Mouse (Mus musculus): ENCODE data around the gene Arl15. TPM values are rescaled to one million over a fixed set of nuclear protein-coding genes. Genes with fewer than 3 reads are reported as not detected.

The Arl15 gene
- polyA plus RNA-seq, 1 experiment = 5.4 TPM

- 93% methylated on average over 7 of the region's 7 CpGs for whole genome bisulfite sequencing
- no peak overlapping the region for H3K27ac ChIP-seq (ENCODE audit: control insufficient read depth, insufficient read depth, low read depth, low read length, poor library complexity)
- no peaks in the 10 kb centered on the region for H3K4me1 ChIP-seq (ENCODE audit: control insufficient read depth, insufficient read depth, low read length)
- H3K4me3 ChIP-seq (replicated peaks; ENCODE audit: control insufficient read depth, low read depth, low read length) = no peak overlapping the region
- TF ChIP-seq CTCF (IDR thresholded peaks at IDR 0.05; ENCODE audit: control insufficient read depth, insufficient read depth, low read length) (no peak), POLR2A (IDR thresholded peaks at IDR 0.05; ENCODE audit: borderline replicate concordance, control insufficient read depth, low read depth, low read length) (no peak)
These were observed 229.2 kb downstream of the Arl15 start for GRCm38 (mm10) chr13:114023541-114023940.

- Histone ChIP-seq H3K27ac (ENCODE audit: control insufficient read depth, insufficient read depth, low read depth, low read length, poor library complexity) (no peak overlapping the region), H3K4me1 (ENCODE audit: control insufficient read depth, insufficient read depth, low read length) (no peaks in the 10 kb centered on the region), H3K4me3 (replicated peaks; ENCODE audit: control insufficient read depth, low read depth, low read length) (no peak overlapping the region)
- 86% methylated on average over 6 of the region's 6 CpGs for WGBS
- TF ChIP-seq CTCF (IDR thresholded peaks at IDR 0.05; ENCODE audit: control insufficient read depth, insufficient read depth, low read length) = no peak
- no peak for TF ChIP-seq POLR2A (IDR thresholded peaks at IDR 0.05; ENCODE audit: borderline replicate concordance, control insufficient read depth, low read depth, low read length)
These were observed 232.0 kb downstream of the Arl15 start for GRCm38 (mm10) chr13:114026306-114026705.

GRCm38 (mm10) chr13:114026751-114027150, 232.4 kb downstream of the Arl15 start:
- TF ChIP-seq CTCF (IDR thresholded peaks at IDR 0.05; ENCODE audit: control insufficient read depth, insufficient read depth, low read length) (no peak), POLR2A (IDR thresholded peaks at IDR 0.05; ENCODE audit: borderline replicate concordance, control insufficient read depth, low read depth, low read length) (no peak)

GRCm38 (mm10) chr13:114048071-114048470, 253.8 kb downstream of the Arl15 start:
- Histone ChIP-seq H3K4me1 (ENCODE audit: control insufficient read depth, insufficient read depth, low read length) (no peaks in the 10 kb centered on the region), H3K27ac (ENCODE audit: control insufficient read depth, insufficient read depth, low read depth, low read length, poor library complexity) (no peak overlapping the region), H3K4me3 (replicated peaks; ENCODE audit: control insufficient read depth, low read depth, low read length) (no peak overlapping the region)
- 78% methylated on average over 10 of the region's 10 CpGs for WGBS
- no peak for TF ChIP-seq CTCF (IDR thresholded peaks at IDR 0.05; ENCODE audit: control insufficient read depth, insufficient read depth, low read length)
- no peak for TF ChIP-seq POLR2A (IDR thresholded peaks at IDR 0.05; ENCODE audit: borderline replicate concordance, control insufficient read depth, low read depth, low read length)

More at GRCm38 (mm10) chr13:114026751-114027150, 232.4 kb downstream of the Arl15 start:
- Histone ChIP-seq H3K4me3 (replicated peaks; ENCODE audit: control insufficient read depth, low read depth, low read length) (no peak overlapping the region), H3K27ac (ENCODE audit: control insufficient read depth, insufficient read depth, low read depth, low read length, poor library complexity) (no peak overlapping the region), H3K4me1 (ENCODE audit: control insufficient read depth, insufficient read depth, low read length) (no peaks in the 10 kb centered on the region)
- 90% methylated on average over 7 of the region's 7 CpGs for WGBS

GRCm38 (mm10) chr13:114048688-114049087, 254.4 kb downstream of the Arl15 start:
- Histone ChIP-seq H3K27ac (ENCODE audit: control insufficient read depth, insufficient read depth, low read depth, low read length, poor library complexity) (no peak overlapping the region), H3K4me3 (replicated peaks; ENCODE audit: control insufficient read depth, low read depth, low read length) (no peak overlapping the region), H3K4me1 (ENCODE audit: control insufficient read depth, insufficient read depth, low read length) (no peaks in the 10 kb centered on the region)
- no peak for TF ChIP-seq CTCF (IDR thresholded peaks at IDR 0.05; ENCODE audit: control insufficient read depth, insufficient read depth, low read length)
- TF ChIP-seq POLR2A (IDR thresholded peaks at IDR 0.05; ENCODE audit: borderline replicate concordance, control insufficient read depth, low read depth, low read length) = no peak
- WGBS = 82% methylated on average over 3 of the region's 3 CpGs

GRCm38 (mm10) chr13:114051151-114051850, 257.0 kb downstream of the Arl15 start:
- no peak overlapping the region for H3K27ac ChIP-seq (ENCODE audit: control insufficient read depth, insufficient read depth, low read depth, low read length, poor library complexity)
- TF ChIP-seq CTCF (IDR thresholded peaks at IDR 0.05; ENCODE audit: control insufficient read depth, insufficient read depth, low read length) = no peak
- TF ChIP-seq POLR2A (IDR thresholded peaks at IDR 0.05; ENCODE audit: borderline replicate concordance, control insufficient read depth, low read depth, low read length) = no peak
- WGBS = 85% methylated on average over 9 of the region's 9 CpGs
- H3K4me1 ChIP-seq (ENCODE audit: control insufficient read depth, insufficient read depth, low read length) = no peaks in the 10 kb centered on the region
- H3K4me3 ChIP-seq (replicated peaks; ENCODE audit: control insufficient read depth, low read depth, low read length) = no peak overlapping the region

- no peak overlapping the region for H3K27ac ChIP-seq (ENCODE audit: control insufficient read depth, insufficient read depth, low read depth, low read length, poor library complexity)
- no peaks in the 10 kb centered on the region for H3K4me1 ChIP-seq (ENCODE audit: control insufficient read depth, insufficient read depth, low read length)
- no peak overlapping the region for H3K4me3 ChIP-seq (replicated peaks; ENCODE audit: control insufficient read depth, low read depth, low read length)
- 92% methylated on average over 15 of the region's 15 CpGs for WGBS
- no peak for TF ChIP-seq POLR2A (IDR thresholded peaks at IDR 0.05; ENCODE audit: borderline replicate concordance, control insufficient read depth, low read depth, low read length)
These were observed 258.3 kb downstream of the Arl15 start for GRCm38 (mm10) chr13:114052426-114053205.

GRCm38 (mm10) chr13:114053261-114053660, 259.0 kb downstream of the Arl15 start:
- TF ChIP-seq POLR2A (IDR thresholded peaks at IDR 0.05; ENCODE audit: borderline replicate concordance, control insufficient read depth, low read depth, low read length) (no peak), CTCF (IDR thresholded peaks at IDR 0.05; ENCODE audit: control insufficient read depth, insufficient read depth, low read length) (no peak)

More at GRCm38 (mm10) chr13:114053261-114053660, 259.0 kb downstream of the Arl15 start:
- WGBS = 97% methylated on average over 2 of the region's 2 CpGs
- H3K27ac ChIP-seq (ENCODE audit: control insufficient read depth, insufficient read depth, low read depth, low read length, poor library complexity) = no peak overlapping the region
- H3K4me3 ChIP-seq (replicated peaks; ENCODE audit: control insufficient read depth, low read depth, low read length) = no peak overlapping the region
- no peaks in the 10 kb centered on the region for H3K4me1 ChIP-seq (ENCODE audit: control insufficient read depth, insufficient read depth, low read length)

Data from bone marrow, adult 2 months (tissue).